Mouse (Mus musculus) lung, adult 2 months (tissue): ENCODE measurements around the gene Rrp12.

Experiments used
- CTCF ChIP-seq: fragments of 200-500 bp; IDR thresholded peaks from 2 replicates; pipeline ENCODE4 v1.5.1; 2011; ENCODE audit warnings: mild to moderate bottlenecking, low read length, control low read depth; ENCODE audit not compliant: insufficient read depth
- POLR2A ChIP-seq: fragments of 200-500 bp; IDR thresholded peaks from 2 replicates; pipeline ENCODE4 v1.6.1; 2011; ENCODE audit warnings: low read depth, mild to moderate bottlenecking, control low read depth, low read length, borderline replicate concordance; ENCODE audit errors: extremely low read depth

DNA sequence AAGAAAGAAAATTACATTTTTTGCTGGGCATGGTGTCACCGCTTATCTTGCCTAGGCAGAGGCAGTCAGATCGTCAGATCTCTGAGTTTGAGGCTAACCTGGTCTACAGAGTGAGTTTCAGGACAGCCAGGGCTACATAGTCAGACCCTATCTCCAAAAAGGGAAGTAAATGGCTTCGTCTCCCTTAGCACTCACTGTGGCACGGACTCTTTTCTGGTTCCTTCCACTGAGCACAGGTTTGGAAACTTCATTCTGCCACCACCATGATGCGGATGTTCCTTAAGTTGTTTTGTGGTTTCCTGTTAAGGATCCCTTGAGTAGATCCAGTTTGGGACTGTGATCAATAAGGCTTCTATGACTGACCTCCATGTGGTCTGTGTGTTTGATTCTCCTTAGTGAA, 71.0 kb downstream of the Rrp12 start:
- TF ChIP-seq CTCF = no peak
- TF ChIP-seq POLR2A = no peak
